Mouse (Mus musculus) myocyte (in vitro differentiated cells): ENCODE measurements around the gene Trp53rka. TPM values are rescaled to one million over a fixed set of nuclear protein-coding genes. Genes with fewer than 3 reads are reported as not detected.

Experiments used
- H3K27me3 ChIP-seq: one replicate; pipeline ENCODE4 v1.6.1; 2011; ENCODE audit not compliant: control insufficient read depth, insufficient read depth, insufficient read length
- H3K36me3 ChIP-seq: one replicate; pipeline ENCODE4 v1.6.1; 2011; ENCODE audit not compliant: control insufficient read depth, insufficient read depth
- H3K4me2 ChIP-seq: one replicate; pipeline ENCODE4 v1.6.1; 2011; ENCODE audit warnings: low read depth, control low read depth
- H3K4me3 ChIP-seq: one replicate; pipeline ENCODE4 v1.5.1; 2011; ENCODE audit warnings: mild to moderate bottlenecking, control low read depth, moderate library complexity
- H3K79me2 ChIP-seq: one replicate; pipeline ENCODE4 v1.6.1; 2011; ENCODE audit not compliant: control insufficient read depth, insufficient read depth
- H3ac ChIP-seq: one replicate; pipeline ENCODE4 v1.6.1; 2011; ENCODE audit not compliant: control insufficient read depth, insufficient read length
- CEBPB ChIP-seq: IDR thresholded peaks from 2 replicates; pipeline ENCODE4 v1.6.1; 2011; ENCODE audit warnings: mild to moderate bottlenecking, moderate library complexity; ENCODE audit not compliant: poor library complexity, insufficient read depth, severe bottlenecking
- E2F4 ChIP-seq: IDR thresholded peaks from one replicate; pipeline ENCODE4 v1.6.1; 2011; ENCODE audit warnings: mild to moderate bottlenecking, control low read depth, moderate library complexity; ENCODE audit not compliant: insufficient read depth
- MAX ChIP-seq: IDR thresholded peaks from one replicate; pipeline ENCODE4 v1.6.1; 2011; ENCODE audit warnings: low read depth, mild to moderate bottlenecking, control low read depth
- MYOD1 ChIP-seq, 3 experiments: IDR thresholded peaks; one replicate each; pipeline ENCODE4 v1.6.1; 2011; ENCODE audit warnings: control low read depth in 2 of 3, low read depth in 2 of 3, mild to moderate bottlenecking in 2 of 3, moderate library complexity in 1 of 3; ENCODE audit not compliant: insufficient read length in 2 of 3, control insufficient read depth in 1 of 3
- MYOG ChIP-seq, 3 experiments: IDR thresholded peaks; one replicate each; pipeline ENCODE4 v1.6.1; 2011; ENCODE audit warnings: control low read depth in 2 of 3, low read depth in 2 of 3, mild to moderate bottlenecking in 2 of 3; ENCODE audit not compliant: insufficient read length in 2 of 3, control insufficient read depth in 1 of 3, insufficient read depth in 1 of 3
- POLR2A ChIP-seq: IDR thresholded peaks from one replicate; pipeline ENCODE4 v1.6.1; 2011; ENCODE audit warnings: low read depth, mild to moderate bottlenecking, control low read depth, moderate library complexity; ENCODE audit not compliant: insufficient read length
- POLR2AphosphoS2 ChIP-seq: IDR thresholded peaks from one replicate; pipeline ENCODE4 v1.6.1; 2011; ENCODE audit warnings: low read depth, control low read depth; ENCODE audit not compliant: insufficient read length
- REST ChIP-seq: IDR thresholded peaks from one replicate; pipeline ENCODE4 v1.6.1; 2011; ENCODE audit warnings: mild to moderate bottlenecking, control low read depth, moderate library complexity; ENCODE audit not compliant: insufficient read depth, insufficient read length
- SRF ChIP-seq: IDR thresholded peaks from one replicate; pipeline ENCODE4 v1.6.1; 2011; ENCODE audit warnings: low read depth; ENCODE audit not compliant: control insufficient read depth, insufficient read length
- TCF12 ChIP-seq: IDR thresholded peaks from one replicate; pipeline ENCODE4 v1.6.1; 2011; ENCODE audit warnings: mild to moderate bottlenecking, control low read depth; ENCODE audit not compliant: poor library complexity, insufficient read depth, severe bottlenecking
- TCF3 ChIP-seq: IDR thresholded peaks from one replicate; pipeline ENCODE4 v1.6.1; 2011; ENCODE audit warnings: low read depth, control low read depth; ENCODE audit not compliant: insufficient read length
- USF1 ChIP-seq: IDR thresholded peaks from one replicate; pipeline ENCODE4 v1.6.1; 2011; ENCODE audit warnings: low read depth, mild to moderate bottlenecking, control low read depth, moderate library complexity
- polyA plus RNA-seq: library from polyadenylated mRNA; unstranded; fragments of >200 nt; fragmentation: generic; extraction: Trizol; gene quantifications from one replicate; pipeline ENCODE4 v1.2.1, GENCODE M21; 2012; ENCODE audit warnings: missing spikeins

Gene Trp53rka
- polyA plus RNA-seq = 19.7 TPM

- Histone ChIP-seq H3K79me2 (peaks cover 7% of the 10 kb centered on the region), H3K36me3 (peaks cover 3% of the 10 kb centered on the region), H3K4me3 (peak within 1 kb of the TSS; percentile 67), H3K27me3 (no peaks in the 10 kb centered on the region), H3ac (peak within 1 kb of the TSS; percentile 29), H3K4me2 (peak within 1 kb of the TSS; percentile 98)
- TF ChIP-seq CEBPB (no peak), SRF (no peak), POLR2AphosphoS2 (peak; percentile 79), POLR2A (peak; percentile 77), USF1 (no peak), MYOD1 (IDR thresholded peaks at IDR 0.05; ENCODE audit: control insufficient read depth in 1 of 3, insufficient read length in 2 of 3, low read depth in 2 of 3) (no peak)
Measured at GRCm38 (mm10) chr2:165492648-165493553, at the start of gene Trp53rka. Gene Trp53rka (minus strand): TSS chr2:165493324.

- Histone ChIP-seq H3ac (no peak overlapping the region), H3K4me3 (no peak overlapping the region), H3K79me2 (no peaks in the 10 kb centered on the region), H3K27me3 (no peaks in the 10 kb centered on the region), H3K4me2 (no peak overlapping the region), H3K36me3 (no peaks in the 10 kb centered on the region)
- no peak for TF ChIP-seq MYOD1 (IDR thresholded peaks at IDR 0.05; ENCODE audit: control insufficient read depth in 1 of 3, insufficient read length in 2 of 3, low read depth in 2 of 3)
- no peak for TF ChIP-seq POLR2AphosphoS2
- no peak for TF ChIP-seq MAX
- no peak for TF ChIP-seq CEBPB
- no peak for TF ChIP-seq SRF
- no peak for TF ChIP-seq REST
- TF ChIP-seq TCF12 = no peak
- no peak for TF ChIP-seq E2F4
- no peak for TF ChIP-seq POLR2A
- no peak for TF ChIP-seq USF1
- no peak for TF ChIP-seq MYOG (IDR thresholded peaks at IDR 0.05; ENCODE audit: control insufficient read depth in 1 of 3, insufficient read depth in 1 of 3, insufficient read length in 2 of 3, low read depth in 2 of 3)
- TF ChIP-seq TCF3 = no peak
Measured at GRCm38 (mm10) chr2:165540975-165541374, 47.9 kb upstream of the Trp53rka start.

GRCm38 (mm10) chr2:165533789-165534188 is 40.7 kb upstream of the Trp53rka start:
- Histone ChIP-seq H3ac (no peak overlapping the region), H3K4me2 (no peak overlapping the region), H3K79me2 (no peaks in the 10 kb centered on the region), H3K36me3 (no peaks in the 10 kb centered on the region), H3K27me3 (peaks cover 4% of the 10 kb centered on the region), H3K4me3 (no peak overlapping the region)
- TF ChIP-seq MYOG (IDR thresholded peaks at IDR 0.05; ENCODE audit: control insufficient read depth in 1 of 3, insufficient read depth in 1 of 3, insufficient read length in 2 of 3, low read depth in 2 of 3) (peak in 2 of 3 experiments; percentile 29 to 73), POLR2A (no peak), USF1 (no peak), POLR2AphosphoS2 (no peak), MYOD1 (IDR thresholded peaks at IDR 0.05; ENCODE audit: control insufficient read depth in 1 of 3, insufficient read length in 2 of 3, low read depth in 2 of 3) (peak in 2 of 3 experiments; percentile 35 to 82), TCF3 (peak; percentile 46), REST (no peak), SRF (no peak), CEBPB (no peak), MAX (no peak), E2F4 (no peak), TCF12 (peak; percentile 33)

DNA sequence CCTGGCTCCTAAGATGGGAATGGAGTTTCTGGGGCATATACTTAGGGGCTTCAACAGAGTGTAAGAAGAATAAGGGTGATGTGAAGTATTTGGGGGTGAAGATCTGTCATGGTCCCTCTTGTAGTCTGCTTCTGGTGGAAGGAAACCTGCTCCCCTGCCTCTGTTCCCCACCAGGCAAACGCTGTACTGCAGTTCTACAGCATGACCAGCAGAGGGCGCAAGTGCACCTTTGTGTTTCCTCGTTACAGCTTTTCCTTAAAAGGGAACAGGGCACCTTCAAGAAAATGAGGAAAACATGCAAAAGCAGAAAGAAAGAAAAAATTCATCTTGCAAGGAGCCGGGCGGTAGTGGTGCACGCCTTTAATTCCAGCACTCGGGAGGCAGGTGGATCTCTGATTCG is 36.0 kb upstream of the Trp53rka start:
- Histone ChIP-seq H3ac (no peak overlapping the region), H3K27me3 (peaks cover 34% of the 10 kb centered on the region), H3K79me2 (no peaks in the 10 kb centered on the region), H3K36me3 (no peaks in the 10 kb centered on the region), H3K4me3 (no peak overlapping the region), H3K4me2 (no peak overlapping the region)
- TF ChIP-seq USF1 (no peak), SRF (peak; percentile 90), MYOG (IDR thresholded peaks at IDR 0.05; ENCODE audit: control insufficient read depth in 1 of 3, insufficient read depth in 1 of 3, insufficient read length in 2 of 3, low read depth in 2 of 3) (no peak), REST (no peak)

GRCm38 (mm10) chr2:165525609-165526008 is 32.5 kb upstream of the Trp53rka start:
- TF ChIP-seq CEBPB (no peak), TCF12 (no peak), TCF3 (no peak), MAX (no peak), REST (no peak), MYOD1 (IDR thresholded peaks at IDR 0.05; ENCODE audit: control insufficient read depth in 1 of 3, insufficient read length in 2 of 3, low read depth in 2 of 3) (no peak), USF1 (no peak), SRF (no peak), POLR2A (no peak), POLR2AphosphoS2 (no peak)
- Histone ChIP-seq H3K79me2 (no peaks in the 10 kb centered on the region), H3K4me3 (no peak overlapping the region), H3ac (no peak overlapping the region), H3K36me3 (no peaks in the 10 kb centered on the region), H3K27me3 (peaks cover 53% of the 10 kb centered on the region), H3K4me2 (no peak overlapping the region)
